In genomic region chr16:33755293-33755692, GRCm38 (mm10) we compare ENCODE assay signal across 17 mouse cellular contexts. TPM values are rescaled to one million over a fixed set of nuclear protein-coding genes. Genes with fewer than 3 reads are reported as not detected.
DNase-seq lines count a peak whose midpoint lies in the region; ATAC-seq lines count a peak whose summit lies in the region.
"Had no signal": no experiment of that assay in that cellular context is flagged by ENCODE, and none has a peak within 500 bp of the region (broad histone marks: within the 10 kb centered on the region; RNA-seq: fewer than 3 reads in every experiment).

No protein-coding gene starts in this region.

- H3K4me3 ChIP-seq in erythroblast, embryonic 14.5 days (replicated peaks) = peak overlapping the region; percentile 58
- H3K4me3 ChIP-seq: forebrain, embryonic 10.5 days; heart, embryonic 10.5 days; limb, embryonic 13.5 days; midbrain, embryonic 12.5 days had no signal

- no peaks in the 10 kb centered on the region for H3K27me3 ChIP-seq in erythroblast, embryonic 14.5 days (ENCODE audit: control insufficient read depth)
- H3K27me3 ChIP-seq: limb, embryonic 13.5 days; midbrain, embryonic 12.5 days had no signal

- peak; percentile 94 for ATAC-seq in frontal cortex, adult (ENCODE audit: low TSS enrichment)
- peak; percentile 59 for ATAC-seq in megakaryocyte-erythroid progenitor cell, adult 5-6 weeks (replicated peaks; ENCODE audit: low FRiP score, low TSS enrichment, poor library complexity, severe bottlenecking)
- no peak for ATAC-seq in activated CD4-positive, CD25-positive, alpha-beta regulatory T cell, adult 4 months

- H3K4me1 ChIP-seq in erythroblast, embryonic 14.5 days (ENCODE audit: control insufficient read depth) = peaks cover 28% of the 10 kb centered on the region
- H3K4me1 ChIP-seq: limb, embryonic 13.5 days had no signal

- H3K36me3 ChIP-seq in erythroblast, embryonic 14.5 days (ENCODE audit: control insufficient read depth) = peaks cover 7% of the 10 kb centered on the region; the same call in 1 of the 2 replicates

- DNase-seq in frontal cortex, postnatal 10 days (ENCODE audit: low spot score in 2 of 2) = no peak
- peak; percentile 64 for DNase-seq in right cerebral cortex, adult 18-20 months
- DNase-seq in right cerebral cortex, postnatal 25 days = no peak
- no peak for DNase-seq in adrenal gland, postnatal 36 days
- DNase-seq: B cell, adult 2 months; cerebellum, postnatal 25 days; spleen, adult 18-20 months; thymus, postnatal 4 days had no signal

- no peaks in the 10 kb centered on the region for H3K9me3 ChIP-seq in erythroblast, embryonic 14.5 days (ENCODE audit: control insufficient read depth, low read length)
- H3K9me3 ChIP-seq: forebrain, embryonic 10.5 days; heart, embryonic 10.5 days; limb, embryonic 13.5 days; midbrain, embryonic 12.5 days had no signal

RNA-seq across cellular contexts. Expression of gene Muc13, which starts 38.5 kb away (rescaled TPM):
- polyA plus RNA-seq in erythroblast, embryonic 14.5 days (2012) = not detected in 2 replicates
- 55.5 and 80.6 TPM in 2 replicates for total RNA-seq in megakaryocyte-erythroid progenitor cell, adult 5-6 weeks (2014; fragmentation: Nextera tagmentation)
- 66.2 and 172 TPM in 2 replicates for total RNA-seq in megakaryocyte-erythroid progenitor cell, adult 5-6 weeks (2017)
- total RNA-seq in adrenal gland, postnatal 36 days (2021) = not detected
- 1 to 10 TPM in 1 of 2 experiments, under 1 TPM in 1; 0.41 to 1.3 TPM for polyA plus RNA-seq in activated CD4-positive, CD25-positive, alpha-beta regulatory T cell, adult 4 months (2017; shearing (Covaris generic))
- polyA plus RNA-seq: hindbrain, embryonic 14.5 days had no signal

Comparison
In these comparisons a context has a peak if more than half of its experiments do, and no peak if none do; other contexts are left out.
1. RNA of gene Muc13, which starts 38.5 kb away (total RNA-seq): 55.5 to 172 TPM in megakaryocyte-erythroid progenitor cell, adult 5-6 weeks; not detected in adrenal gland, postnatal 36 days; every median in the first group is over 10 times any median in the second.